Mouse (Mus musculus): ENCODE results near the gene Arl5c. TPM values are rescaled to one million over a fixed set of nuclear protein-coding genes. Genes with fewer than 3 reads are reported as not detected.

The Arl5c gene
- polyA plus RNA-seq, 1 experiment: 2.1 TPM

- Histone ChIP-seq H3K79me2 (ENCODE audit: control insufficient read depth, insufficient read depth) (no peaks in the 10 kb centered on the region), H3K4me3 (no peak overlapping the region), H3K27me3 (ENCODE audit: control insufficient read depth, insufficient read depth, insufficient read length) (no peaks in the 10 kb centered on the region), H3ac (ENCODE audit: control insufficient read depth, insufficient read length) (no peak overlapping the region), H3K36me3 (ENCODE audit: control insufficient read depth, insufficient read depth) (peaks cover 19% of the 10 kb centered on the region), H3K4me2 (ENCODE audit: low read depth) (no peak overlapping the region)
- TF ChIP-seq POLR2A (IDR thresholded peaks at IDR 0.05; ENCODE audit: insufficient read length, low read depth) (no peak), USF1 (IDR thresholded peaks at IDR 0.05; ENCODE audit: low read depth) (no peak), MYOG (IDR thresholded peaks at IDR 0.05; ENCODE audit: control insufficient read depth in 1 of 3, insufficient read depth in 1 of 3, insufficient read length in 2 of 3, low read depth in 2 of 3) (no peak), MYOD1 (IDR thresholded peaks at IDR 0.05; ENCODE audit: control insufficient read depth in 1 of 3, insufficient read length in 2 of 3, low read depth in 2 of 3) (no peak), POLR2AphosphoS2 (IDR thresholded peaks at IDR 0.05; ENCODE audit: insufficient read length, low read depth) (no peak), E2F4 (IDR thresholded peaks at IDR 0.05; ENCODE audit: insufficient read depth) (no peak), TCF3 (IDR thresholded peaks at IDR 0.05; ENCODE audit: insufficient read length, low read depth) (no peak), SRF (IDR thresholded peaks at IDR 0.05; ENCODE audit: control insufficient read depth, insufficient read length, low read depth) (no peak), REST (IDR thresholded peaks at IDR 0.05; ENCODE audit: insufficient read depth, insufficient read length) (no peak), TCF12 (IDR thresholded peaks at IDR 0.05; ENCODE audit: insufficient read depth, poor library complexity, severe bottlenecking) (no peak), MAX (IDR thresholded peaks at IDR 0.05; ENCODE audit: low read depth) (no peak), CEBPB (IDR thresholded peaks at IDR 0.05; ENCODE audit: insufficient read depth, poor library complexity, severe bottlenecking) (no peak)
Observed at GRCm38 (mm10) chr11:98011716-98012115, 15.7 kb upstream of the Arl5c start.

- Histone ChIP-seq H3K4me2 (ENCODE audit: low read depth) (no peak overlapping the region), H3ac (ENCODE audit: control insufficient read depth, insufficient read length) (no peak overlapping the region), H3K4me3 (no peak overlapping the region), H3K36me3 (ENCODE audit: control insufficient read depth, insufficient read depth) (peaks cover 10% of the 10 kb centered on the region), H3K79me2 (ENCODE audit: control insufficient read depth, insufficient read depth) (no peaks in the 10 kb centered on the region), H3K27me3 (ENCODE audit: control insufficient read depth, insufficient read depth, insufficient read length) (no peaks in the 10 kb centered on the region)
- TF ChIP-seq MYOD1 (IDR thresholded peaks at IDR 0.05; ENCODE audit: control insufficient read depth in 1 of 3, insufficient read length in 2 of 3, low read depth in 2 of 3) (no peak), POLR2AphosphoS2 (IDR thresholded peaks at IDR 0.05; ENCODE audit: insufficient read length, low read depth) (no peak), USF1 (IDR thresholded peaks at IDR 0.05; ENCODE audit: low read depth) (no peak), MAX (IDR thresholded peaks at IDR 0.05; ENCODE audit: low read depth) (no peak), CEBPB (IDR thresholded peaks at IDR 0.05; ENCODE audit: insufficient read depth, poor library complexity, severe bottlenecking) (no peak), POLR2A (IDR thresholded peaks at IDR 0.05; ENCODE audit: insufficient read length, low read depth) (no peak), MYOG (IDR thresholded peaks at IDR 0.05; ENCODE audit: control insufficient read depth in 1 of 3, insufficient read depth in 1 of 3, insufficient read length in 2 of 3, low read depth in 2 of 3) (no peak), TCF12 (IDR thresholded peaks at IDR 0.05; ENCODE audit: insufficient read depth, poor library complexity, severe bottlenecking) (no peak), REST (IDR thresholded peaks at IDR 0.05; ENCODE audit: insufficient read depth, insufficient read length) (no peak), TCF3 (IDR thresholded peaks at IDR 0.05; ENCODE audit: insufficient read length, low read depth) (no peak), SRF (IDR thresholded peaks at IDR 0.05; ENCODE audit: control insufficient read depth, insufficient read length, low read depth) (no peak), E2F4 (IDR thresholded peaks at IDR 0.05; ENCODE audit: insufficient read depth) (no peak)
Observed at GRCm38 (mm10) chr11:98008087-98008486, 12.1 kb upstream of the Arl5c start.

DNA sequence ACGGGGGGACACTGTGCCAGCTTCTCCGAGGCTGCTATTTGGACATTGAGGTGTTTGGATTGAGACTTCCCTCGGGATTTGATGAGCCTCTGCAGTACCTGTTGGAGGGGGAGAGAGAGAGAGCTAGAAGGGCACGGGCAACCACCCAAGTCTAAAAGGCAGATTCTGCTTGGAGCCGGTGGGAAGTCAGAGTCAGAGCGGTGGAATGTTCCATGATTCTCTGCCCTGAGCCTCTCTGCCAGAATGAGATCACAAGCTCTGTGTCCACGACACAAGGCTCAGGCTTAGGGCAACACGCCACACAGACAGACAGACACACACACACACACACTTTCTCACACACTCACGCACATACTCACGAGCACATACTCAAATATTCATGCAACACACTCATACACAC, 9.7 kb upstream of the Arl5c start:
- H3K79me2 ChIP-seq (ENCODE audit: control insufficient read depth, insufficient read depth): no peaks in the 10 kb centered on the region
- no peaks in the 10 kb centered on the region for H3K27me3 ChIP-seq (ENCODE audit: control insufficient read depth, insufficient read depth, insufficient read length)
- no peak overlapping the region for H3ac ChIP-seq (ENCODE audit: control insufficient read depth, insufficient read length)
- peaks cover 10% of the 10 kb centered on the region for H3K36me3 ChIP-seq (ENCODE audit: control insufficient read depth, insufficient read depth)
- TF ChIP-seq MYOD1 (IDR thresholded peaks at IDR 0.05; ENCODE audit: control insufficient read depth in 1 of 3, insufficient read length in 2 of 3, low read depth in 2 of 3) (no peak), MYOG (IDR thresholded peaks at IDR 0.05; ENCODE audit: control insufficient read depth in 1 of 3, insufficient read depth in 1 of 3, insufficient read length in 2 of 3, low read depth in 2 of 3) (no peak), E2F4 (IDR thresholded peaks at IDR 0.05; ENCODE audit: insufficient read depth) (no peak), SRF (IDR thresholded peaks at IDR 0.05; ENCODE audit: control insufficient read depth, insufficient read length, low read depth) (no peak), CEBPB (IDR thresholded peaks at IDR 0.05; ENCODE audit: insufficient read depth, poor library complexity, severe bottlenecking) (no peak), POLR2AphosphoS2 (IDR thresholded peaks at IDR 0.05; ENCODE audit: insufficient read length, low read depth) (no peak), POLR2A (IDR thresholded peaks at IDR 0.05; ENCODE audit: insufficient read length, low read depth) (no peak), TCF12 (IDR thresholded peaks at IDR 0.05; ENCODE audit: insufficient read depth, poor library complexity, severe bottlenecking) (no peak), REST (IDR thresholded peaks at IDR 0.05; ENCODE audit: insufficient read depth, insufficient read length) (no peak), TCF3 (IDR thresholded peaks at IDR 0.05; ENCODE audit: insufficient read length, low read depth) (no peak)
- H3K4me2 ChIP-seq (ENCODE audit: low read depth): no peak overlapping the region
- no peak overlapping the region for H3K4me3 ChIP-seq

DNA sequence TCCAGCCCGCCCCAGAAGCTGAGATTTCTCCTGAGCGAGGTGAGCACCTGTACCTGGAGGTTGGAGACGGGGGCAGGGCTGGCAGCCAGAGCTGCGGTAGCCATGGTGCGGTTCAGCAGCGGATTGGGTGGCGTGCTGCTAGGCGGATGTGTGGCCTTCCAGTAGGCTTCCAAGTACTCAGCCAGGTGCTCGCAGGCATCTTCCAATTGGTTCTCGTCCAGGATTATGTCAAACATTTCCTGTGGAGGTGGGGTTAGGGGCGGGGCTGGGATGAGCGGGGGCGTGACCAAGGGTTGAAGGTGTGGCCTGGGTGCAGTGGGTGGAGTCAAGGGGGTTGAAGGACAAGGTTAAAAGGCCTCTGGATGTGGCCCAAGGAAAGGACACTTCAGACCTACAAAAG, 9.1 kb upstream of the Arl5c start:
- H3K36me3 ChIP-seq (ENCODE audit: control insufficient read depth, insufficient read depth): peaks cover 10% of the 10 kb centered on the region
- H3ac ChIP-seq (ENCODE audit: control insufficient read depth, insufficient read length): no peak overlapping the region
- H3K27me3 ChIP-seq (ENCODE audit: control insufficient read depth, insufficient read depth, insufficient read length): no peaks in the 10 kb centered on the region
- no peak overlapping the region for H3K4me3 ChIP-seq
- no peaks in the 10 kb centered on the region for H3K79me2 ChIP-seq (ENCODE audit: control insufficient read depth, insufficient read depth)
- TF ChIP-seq USF1 (IDR thresholded peaks at IDR 0.05; ENCODE audit: low read depth) (no peak), TCF12 (IDR thresholded peaks at IDR 0.05; ENCODE audit: insufficient read depth, poor library complexity, severe bottlenecking) (no peak), MYOD1 (IDR thresholded peaks at IDR 0.05; ENCODE audit: control insufficient read depth in 1 of 3, insufficient read length in 2 of 3, low read depth in 2 of 3) (peak in 1 of 3 experiments; percentile 7)
- H3K4me2 ChIP-seq (ENCODE audit: low read depth): no peak overlapping the region

- Histone ChIP-seq H3K36me3 (ENCODE audit: control insufficient read depth, insufficient read depth) (peaks cover 9% of the 10 kb centered on the region), H3K4me2 (ENCODE audit: low read depth) (no peak overlapping the region), H3K27me3 (ENCODE audit: control insufficient read depth, insufficient read depth, insufficient read length) (no peaks in the 10 kb centered on the region), H3K79me2 (ENCODE audit: control insufficient read depth, insufficient read depth) (no peaks in the 10 kb centered on the region), H3ac (ENCODE audit: control insufficient read depth, insufficient read length) (no peak overlapping the region), H3K4me3 (no peak overlapping the region)
- TF ChIP-seq CEBPB (IDR thresholded peaks at IDR 0.05; ENCODE audit: insufficient read depth, poor library complexity, severe bottlenecking): no peak
- no peak for TF ChIP-seq MYOD1 (IDR thresholded peaks at IDR 0.05; ENCODE audit: control insufficient read depth in 1 of 3, insufficient read length in 2 of 3, low read depth in 2 of 3)
- no peak for TF ChIP-seq USF1 (IDR thresholded peaks at IDR 0.05; ENCODE audit: low read depth)
- TF ChIP-seq POLR2A (IDR thresholded peaks at IDR 0.05; ENCODE audit: insufficient read length, low read depth): no peak
- no peak for TF ChIP-seq MAX (IDR thresholded peaks at IDR 0.05; ENCODE audit: low read depth)
- no peak for TF ChIP-seq TCF12 (IDR thresholded peaks at IDR 0.05; ENCODE audit: insufficient read depth, poor library complexity, severe bottlenecking)
- TF ChIP-seq POLR2AphosphoS2 (IDR thresholded peaks at IDR 0.05; ENCODE audit: insufficient read length, low read depth): no peak
- TF ChIP-seq REST (IDR thresholded peaks at IDR 0.05; ENCODE audit: insufficient read depth, insufficient read length): no peak
- no peak for TF ChIP-seq TCF3 (IDR thresholded peaks at IDR 0.05; ENCODE audit: insufficient read length, low read depth)
- TF ChIP-seq SRF (IDR thresholded peaks at IDR 0.05; ENCODE audit: control insufficient read depth, insufficient read length, low read depth): no peak
- no peak for TF ChIP-seq E2F4 (IDR thresholded peaks at IDR 0.05; ENCODE audit: insufficient read depth)
Observed at GRCm38 (mm10) chr11:98004161-98004560, 8.2 kb upstream of the Arl5c start.

Data from myocyte (in vitro differentiated cells).